Mouse (Mus musculus): ENCODE results near the gene Ptpre. TPM values are rescaled to one million over a fixed set of nuclear protein-coding genes. Genes with fewer than 3 reads are reported as not detected.

Ptpre gene
- total RNA-seq, 2 experiments from 2014 or later, result 3.0 to 3.2 TPM

- intact Hi-C loops (cut with DNase I), result loop anchor here (2.0 to 5.0 kb wide), 3 partner anchors 36 to 230 kb away; no protein-coding TSS in a partner anchor
- DNase-seq, result no peak
These were observed 95.5 kb downstream of the Ptpre start for GRCm38 (mm10) chr7:135632716-135633258.

GRCm38 (mm10) chr7:135634851-135635624 lies 97.8 kb downstream of the Ptpre start:
- intact Hi-C loops (cut with DNase I), result loop anchor here (5.0 kb wide), 1 partner anchor 233 kb away; no protein-coding TSS in a partner anchor
- no peak for DNase-seq

- no peak for DNase-seq
- intact Hi-C loops (cut with DNase I), result no loop called here
These were observed 100.2 kb downstream of the Ptpre start for GRCm38 (mm10) chr7:135637406-135637980.

- intact Hi-C loops (cut with DNase I), result no loop called here
These were observed 102.1 kb downstream of the Ptpre start for GRCm38 (mm10) chr7:135639361-135639760.

GRCm38 (mm10) chr7:135641698-135642507 lies 104.6 kb downstream of the Ptpre start:
- DNase-seq, result peak in 1 of 2 experiments; percentile 18
- intact Hi-C loops (cut with DNase I), result loop anchor here (2.0 kb wide), 1 partner anchor 23 kb away; no protein-coding TSS in a partner anchor

More at GRCm38 (mm10) chr7:135639361-135639760, 102.1 kb downstream of the Ptpre start:
- DNase-seq, result no peak

GRCm38 (mm10) chr7:135644452-135644851 lies 107.2 kb downstream of the Ptpre start:
- intact Hi-C loops (cut with DNase I), result no loop called here
- DNase-seq, result no peak

GRCm38 (mm10) chr7:135646976-135647375 lies 109.7 kb downstream of the Ptpre start:
- intact Hi-C loops (cut with DNase I), result no loop called here
- DNase-seq, result no peak

GRCm38 (mm10) chr7:135648821-135649220 lies 111.5 kb downstream of the Ptpre start:
- intact Hi-C loops (cut with DNase I), result no loop called here
- no peak for DNase-seq

- intact Hi-C loops (cut with DNase I), result no loop called here
- DNase-seq, result no peak
These were observed 112.0 kb downstream of the Ptpre start for GRCm38 (mm10) chr7:135649306-135649705.

- DNase-seq, result no peak
These were observed 112.8 kb downstream of the Ptpre start for GRCm38 (mm10) chr7:135650061-135650460.

GRCm38 (mm10) chr7:135651831-135652511 lies 114.7 kb downstream of the Ptpre start:
- intact Hi-C loops (cut with DNase I), result no loop called here
- peak; percentile 36 to 59 for DNase-seq

More at GRCm38 (mm10) chr7:135650061-135650460, 112.8 kb downstream of the Ptpre start:
- intact Hi-C loops (cut with DNase I), result no loop called here

GRCm38 (mm10) chr7:135652781-135653180 lies 115.5 kb downstream of the Ptpre start:
- intact Hi-C loops (cut with DNase I), result no loop called here
- DNase-seq, result no peak

GRCm38 (mm10) chr7:135653601-135654000 lies 116.3 kb downstream of the Ptpre start:
- intact Hi-C loops (cut with DNase I), result no loop called here
- DNase-seq, result no peak

GRCm38 (mm10) chr7:135654288-135654687 lies 117.0 kb downstream of the Ptpre start:
- no peak for DNase-seq
- intact Hi-C loops (cut with DNase I), result no loop called here

- no peak for DNase-seq
- intact Hi-C loops (cut with DNase I), result no loop called here
These were observed 117.8 kb downstream of the Ptpre start for GRCm38 (mm10) chr7:135655113-135655512.

- no peak for DNase-seq
- intact Hi-C loops (cut with DNase I), result no loop called here
These were observed 120.9 kb downstream of the Ptpre start for GRCm38 (mm10) chr7:135658150-135658549.

- DNase-seq, result no peak
- intact Hi-C loops (cut with DNase I), result no loop called here
These were observed 122.1 kb downstream of the Ptpre start for GRCm38 (mm10) chr7:135659314-135659935.

- intact Hi-C loops (cut with DNase I), result no loop called here
- DNase-seq, result no peak
These were observed 123.0 kb downstream of the Ptpre start for GRCm38 (mm10) chr7:135660314-135660713.

GRCm38 (mm10) chr7:135664211-135664610 lies 126.9 kb downstream of the Ptpre start:
- no peak for DNase-seq
- intact Hi-C loops (cut with DNase I), result loop anchor here (2.0 kb wide), 1 partner anchor 23 kb away; no protein-coding TSS in a partner anchor

GRCm38 (mm10) chr7:135666314-135666713 lies 129.0 kb downstream of the Ptpre start:
- no peak for DNase-seq
- intact Hi-C loops (cut with DNase I), result no loop called here
